Mouse (Mus musculus): ENCODE measurements at regions not wholly inside any gene's neighbourhood (a gene's known extent, or its start where the extent isn't known, plus 50 kb on each side); places are given as distances from the start of the nearest gene placed in this dataset.

- in situ Hi-C loops (cut with MboI; ENCODE audit: low pct_ligation_motif_present, low pct_unique_long_range_greater_than_20kb, low sequenced_read_pairs) (loop anchor here (10.0 to 25.0 kb wide), 3 partner anchors 404 to 722 kb away; partner anchors contain the start of gene Zfp639), dilution Hi-C loops (cut with MboI; ENCODE audit: extremely low pct_ligation_motif_present, extremely low pct_unique_long_range_greater_than_20kb, low sequenced_read_pairs) (no loop called here)
- DNase-seq (ENCODE audit: extremely low read depth), result peak; percentile 51
- TF ChIP-seq SMC3 (IDR thresholded peaks at IDR 0.05; ENCODE audit: low read depth, low read length) (peak; percentile 63), HCFC1 (IDR thresholded peaks at IDR 0.05; ENCODE audit: low read depth, low read length) (no peak), JUND (conservative IDR thresholded peaks at IDR 0.05; ENCODE audit: low read depth, low read length) (no peak), RAD21 (IDR thresholded peaks at IDR 0.05; ENCODE audit: low read depth, low read length) (peak; percentile 91), NRF1 (IDR thresholded peaks at IDR 0.05; ENCODE audit: low read depth, low read length) (no peak), CTCF (conservative IDR thresholded peaks at IDR 0.05 in 1 of 2, IDR thresholded peaks at IDR 0.05 in 1 of 2; ENCODE audit: low read depth in 2 of 2, low read length in 2 of 2) (peak; percentile 18 to 80; a peak in 2 of 4 replicates), ZKSCAN1 (IDR thresholded peaks at IDR 0.05; ENCODE audit: borderline replicate concordance, low read depth, low read length) (no peak), ZC3H11A (IDR thresholded peaks at IDR 0.05; ENCODE audit: low read depth, low read length) (peak; percentile 36; the same call in 1 of the 2 replicates), EP300 (IDR thresholded peaks at IDR 0.05; ENCODE audit: low read length) (no peak), TBP (conservative IDR thresholded peaks at IDR 0.05; ENCODE audit: low read depth, low read length) (no peak), KAT2A (IDR thresholded peaks at IDR 0.05; ENCODE audit: insufficient replicate concordance, low read length) (no peak)
- Histone ChIP-seq H3K27ac (ENCODE audit: insufficient read depth, low read depth) (no peak overlapping the region), H3K36me3 (replicated peaks in 1 of 2; ENCODE audit: control insufficient read depth in 1 of 2, insufficient read depth in 1 of 2, low read length in 1 of 2) (no peaks in the 10 kb centered on the region), H3K27me3 (replicated peaks) (no peaks in the 10 kb centered on the region), H3K4me1 (ENCODE audit: control insufficient read depth in 1 of 2, insufficient read depth in 2 of 2) (peaks cover 0 to 6% of the 10 kb centered on the region in 2 experiments; a peak in 2 of 4 replicates), H3K9me3 (replicated peaks; ENCODE audit: low read length) (no peaks in the 10 kb centered on the region), H3K4me3 (replicated peaks in 1 of 3; ENCODE audit: low read depth in 2 of 3, low read length in 2 of 3, poor library complexity in 1 of 3) (no peak overlapping the region), H3K9ac (ENCODE audit: insufficient read depth, low read depth) (no peak overlapping the region), H3K79me2 (replicated peaks; ENCODE audit: control insufficient read depth, extremely low read depth, insufficient read depth, poor library complexity, severe bottlenecking) (no peaks in the 10 kb centered on the region), H3K4me2 (ENCODE audit: insufficient read depth, low read depth, poor library complexity, severe bottlenecking) (no peak overlapping the region)
Measured at GRCm38 (mm10) chr3:31790342-31790970, 111.9 kb upstream of the Kcnmb2 start.

- no peaks in the 10 kb centered on the region for H3K36me3 ChIP-seq (replicated peaks in 1 of 2; ENCODE audit: control insufficient read depth in 1 of 2, insufficient read depth in 1 of 2, low read length in 1 of 2)
Measured at GRCm38 (mm10) chr3:31793466-31794040, 108.8 kb upstream of the Kcnmb2 start.

More at GRCm38 (mm10) chr3:31793466-31794040, 108.8 kb upstream of the Kcnmb2 start:
- Histone ChIP-seq H3K79me2 (replicated peaks; ENCODE audit: control insufficient read depth, extremely low read depth, insufficient read depth, poor library complexity, severe bottlenecking) (no peaks in the 10 kb centered on the region), H3K9ac (ENCODE audit: insufficient read depth, low read depth) (no peak overlapping the region), H3K4me3 (replicated peaks in 1 of 3; ENCODE audit: low read depth in 2 of 3, low read length in 2 of 3, poor library complexity in 1 of 3) (no peak overlapping the region), H3K4me2 (ENCODE audit: insufficient read depth, low read depth, poor library complexity, severe bottlenecking) (no peak overlapping the region), H3K27ac (ENCODE audit: insufficient read depth, low read depth) (no peak overlapping the region), H3K27me3 (replicated peaks) (no peaks in the 10 kb centered on the region), H3K4me1 (ENCODE audit: control insufficient read depth in 1 of 2, insufficient read depth in 2 of 2) (peaks cover 0 to 6% of the 10 kb centered on the region in 2 experiments; a peak in 2 of 4 replicates), H3K9me3 (replicated peaks; ENCODE audit: low read length) (no peaks in the 10 kb centered on the region)
- in situ Hi-C loops (cut with MboI; ENCODE audit: low pct_ligation_motif_present, low pct_unique_long_range_greater_than_20kb, low sequenced_read_pairs), result loop anchor here (10.0 to 25.0 kb wide), 3 partner anchors 401 to 719 kb away; partner anchors contain the start of gene Zfp639
- DNase-seq (ENCODE audit: extremely low read depth), result no peak
- dilution Hi-C loops (cut with MboI; ENCODE audit: extremely low pct_ligation_motif_present, extremely low pct_unique_long_range_greater_than_20kb, low sequenced_read_pairs), result no loop called here
- TF ChIP-seq MAX (IDR thresholded peaks at IDR 0.05; ENCODE audit: low read length), result no peak
- TF ChIP-seq IRF4 (IDR thresholded peaks at IDR 0.05; ENCODE audit: low read depth, low read length), result no peak
- no peak for TF ChIP-seq RAD21 (IDR thresholded peaks at IDR 0.05; ENCODE audit: low read depth, low read length)
- no peak for TF ChIP-seq SMC3 (IDR thresholded peaks at IDR 0.05; ENCODE audit: low read depth, low read length)
- no peak for TF ChIP-seq RCOR1 (conservative IDR thresholded peaks at IDR 0.05; ENCODE audit: low read depth, low read length)
- TF ChIP-seq KAT2A (IDR thresholded peaks at IDR 0.05; ENCODE audit: insufficient replicate concordance, low read length), result no peak
- TF ChIP-seq CHD1 (IDR thresholded peaks at IDR 0.05; ENCODE audit: low read depth, low read length), result no peak
- TF ChIP-seq JUN (IDR thresholded peaks at IDR 0.05; ENCODE audit: insufficient read depth, low read depth, low read length), result no peak
- TF ChIP-seq ELF1 (IDR thresholded peaks at IDR 0.05; ENCODE audit: low read depth, low read length), result no peak

Measured in CH12.LX (cell line).